Mouse (Mus musculus): ENCODE results near the gene Thbs3.

Thbs3 gene

GRCm38 (mm10) chr3:89250435-89251040, 35.6 kb downstream of the Thbs3 start:
- no peak for DNase-seq (ENCODE audit: low spot score in 2 of 2)

- DNase-seq (ENCODE audit: low spot score in 2 of 2): no peak
Observed at GRCm38 (mm10) chr3:89251365-89251895, 36.5 kb downstream of the Thbs3 start.

DNA sequence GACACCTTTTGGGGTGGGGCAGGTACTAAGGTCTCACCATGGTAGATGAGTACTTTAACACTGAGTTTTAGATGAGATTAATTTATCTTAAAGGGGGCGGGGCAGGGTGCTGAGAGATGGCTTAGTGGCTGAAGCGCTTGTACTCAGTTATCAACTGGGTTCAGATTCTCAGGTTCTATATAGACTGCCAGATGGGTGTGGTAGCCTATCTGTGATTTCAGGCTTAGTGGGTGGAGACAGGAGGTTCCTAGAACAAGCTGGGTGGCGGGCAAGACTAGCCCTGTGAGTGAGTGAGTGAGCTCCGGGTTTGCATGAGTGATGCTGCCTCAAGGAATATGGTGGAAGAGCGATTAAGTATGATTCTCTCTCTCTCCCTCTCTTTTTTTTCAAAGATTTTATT, 40.0 kb downstream of the Thbs3 start:
- DNase-seq (ENCODE audit: low spot score in 2 of 2): no peak

GRCm38 (mm10) chr3:89256177-89256576, 41.2 kb downstream of the Thbs3 start:
- no peak for DNase-seq (ENCODE audit: low spot score in 2 of 2)

- no peak for DNase-seq (ENCODE audit: low spot score in 2 of 2)
Observed at GRCm38 (mm10) chr3:89259076-89259475, 44.1 kb downstream of the Thbs3 start, which contains the start of gene Dpm3. Dpm3 (plus strand) TSS chr3:89259358.

GRCm38 (mm10) chr3:89260211-89260610, 45.2 kb downstream of the Thbs3 start:
- DNase-seq (ENCODE audit: low spot score in 2 of 2): no peak

DNA sequence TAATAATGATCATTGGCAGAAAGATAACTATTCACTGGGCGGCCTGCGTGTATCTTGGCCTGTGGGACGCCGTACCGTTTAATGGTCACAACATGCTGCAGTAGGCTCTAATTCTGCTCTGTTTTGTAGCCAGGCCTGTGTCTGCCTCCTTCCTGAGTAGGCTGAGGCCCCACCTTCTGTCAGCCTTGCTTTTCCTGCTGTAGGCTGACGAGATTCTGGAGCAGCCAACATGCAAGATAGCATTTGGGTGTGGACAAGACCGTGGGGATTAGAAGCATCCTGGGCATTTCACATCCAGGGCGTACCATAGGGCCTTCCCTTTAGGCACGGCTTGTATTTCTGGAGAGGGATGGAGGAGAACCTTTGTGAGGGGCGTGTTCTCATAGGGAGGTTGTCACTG, 47.4 kb downstream of the Thbs3 start:
- no peak for DNase-seq (ENCODE audit: low spot score in 2 of 2)

- peak in 1 of 2 experiments; percentile 85 for DNase-seq (ENCODE audit: low spot score in 2 of 2)
Observed at GRCm38 (mm10) chr3:89266439-89266893, 51.5 kb downstream of the Thbs3 start.

- DNase-seq (ENCODE audit: low spot score in 2 of 2): no peak
Observed at GRCm38 (mm10) chr3:89268916-89269315, 53.9 kb downstream of the Thbs3 start.

DNA sequence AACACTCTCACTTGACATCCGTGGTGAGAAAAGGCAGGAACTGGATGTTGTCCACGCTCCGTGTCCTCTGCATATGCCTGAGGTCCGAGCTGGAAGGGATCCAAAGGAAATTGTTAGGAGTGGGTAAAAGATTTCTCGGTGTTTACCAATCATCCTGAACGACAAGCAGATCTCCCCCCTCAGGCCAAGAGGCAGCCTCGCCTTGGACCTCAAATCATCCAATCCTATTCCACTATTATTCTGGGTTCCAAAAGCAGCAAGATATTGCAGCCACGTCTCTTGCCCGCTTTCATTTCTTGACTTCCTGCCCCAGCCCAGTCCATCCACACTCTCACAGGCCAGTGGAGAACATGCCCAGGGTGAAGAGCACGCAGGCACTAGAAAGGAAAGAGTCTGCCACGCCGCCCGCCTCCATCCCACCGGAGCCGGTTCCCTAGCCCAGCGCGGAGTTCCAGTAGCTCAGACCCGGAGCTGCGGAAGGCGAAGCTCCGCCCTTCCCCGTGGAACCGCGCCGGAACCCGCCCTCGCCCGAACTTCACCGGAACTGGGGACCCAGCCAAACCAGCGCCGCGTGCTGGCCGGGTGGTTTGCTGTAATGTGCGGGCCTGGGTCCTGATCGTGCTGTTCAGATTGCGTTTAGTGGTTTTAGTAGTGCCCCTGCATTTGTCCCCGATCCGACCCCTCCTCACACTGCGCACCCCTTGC, 55.2 kb downstream of the Thbs3 start, which contains the start of gene Slc50a1:
TSS of gene Slc50a1 (minus strand) at position 520 of the 705 bp plus-strand sequence.
- peak in 1 of 2 experiments; percentile 79 for DNase-seq (ENCODE audit: low spot score in 2 of 2)

DNA sequence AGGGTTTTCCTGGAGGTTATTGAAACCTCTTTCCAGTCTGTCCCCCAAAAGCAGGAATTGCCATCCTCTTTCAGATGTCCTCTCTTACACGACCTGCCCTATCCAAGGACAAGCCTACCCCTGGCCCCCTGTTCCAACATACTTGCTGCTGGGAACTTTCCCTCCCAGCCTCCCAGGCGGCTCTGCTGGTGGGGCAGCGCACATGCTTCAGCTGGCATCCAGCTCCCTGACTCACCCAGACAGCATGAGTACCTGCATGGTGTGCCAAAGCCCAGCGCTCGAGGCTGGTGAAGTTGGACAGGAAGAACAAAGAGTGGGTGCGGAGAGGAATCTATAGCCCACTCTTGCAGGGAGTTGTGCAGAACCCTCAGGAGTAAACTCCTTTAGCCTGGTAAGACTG, 55.9 kb downstream of the Thbs3 start:
- DNase-seq (ENCODE audit: low spot score in 2 of 2): peak in 1 of 2 experiments; percentile 80

DNA sequence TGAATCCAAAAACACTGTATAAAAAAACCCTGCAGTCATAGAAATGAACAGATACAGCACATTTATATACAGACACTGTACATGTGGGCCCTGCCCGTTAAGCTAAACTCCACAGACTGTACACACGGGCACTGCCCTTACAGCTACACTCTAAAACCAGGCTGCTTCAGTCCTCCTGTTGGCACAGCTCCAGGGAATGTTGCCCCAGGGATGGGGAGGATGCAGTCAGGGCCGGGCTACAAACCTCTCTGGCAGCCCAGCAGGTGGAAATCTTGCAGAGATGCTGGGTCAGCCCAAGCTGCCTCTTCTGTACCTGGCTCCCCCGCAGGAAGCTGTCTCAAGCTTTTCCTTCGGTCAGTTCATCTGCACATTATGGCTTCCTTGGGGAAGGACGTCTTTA, 56.8 kb downstream of the Thbs3 start:
- DNase-seq (ENCODE audit: low spot score in 2 of 2): no peak

DNA sequence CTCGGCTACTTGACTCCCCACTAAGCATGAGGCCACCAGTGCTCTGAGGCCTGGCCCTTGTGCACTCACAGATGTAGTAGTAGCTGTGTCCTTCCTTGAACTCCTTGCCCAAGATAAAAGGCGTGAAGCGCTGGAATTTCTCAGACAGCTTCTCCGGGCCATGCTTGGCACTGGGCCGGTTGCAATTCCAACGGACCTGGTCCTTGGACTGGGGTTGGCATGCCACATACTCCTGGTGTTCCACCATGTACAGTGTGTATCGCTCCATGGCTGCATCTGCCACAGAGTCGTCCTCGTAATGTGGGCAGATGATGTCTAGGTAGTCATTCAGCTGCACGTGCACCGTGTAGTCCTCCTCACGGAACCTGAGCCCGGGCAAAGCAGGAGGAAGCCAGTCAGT, 61.1 kb downstream of the Thbs3 start:
- no peak for DNase-seq (ENCODE audit: low spot score in 2 of 2)
